Mouse (Mus musculus) midbrain, embryonic 10.5 days (tissue): Measurements from ENCODE around the gene Zfp827. TPM values are rescaled to one million over a fixed set of nuclear protein-coding genes. Genes with fewer than 3 reads are reported as not detected.

Experiments
- DNase-seq: peaks from one replicate; pipeline ENCODE4 v3.0.0-alpha.2; 2017; ENCODE audit warnings: low spot score
- H3K27ac ChIP-seq: fragments of 300-500 bp; sonication (generic); replicated peaks from 2 replicates; pipeline ENCODE4 v1.5.1; 2016; ENCODE audit warnings: mild to moderate bottlenecking
- H3K27me3 ChIP-seq: fragments of 300-500 bp; sonication (generic); 2 replicates; pipeline ENCODE4 v1.6.1; 2016; ENCODE audit warnings: low read depth, mild to moderate bottlenecking; ENCODE audit not compliant: poor library complexity, severe bottlenecking
- H3K36me3 ChIP-seq: fragments of 300-500 bp; sonication (generic); 2 replicates; pipeline ENCODE4 v1.6.1; 2016; ENCODE audit warnings: mild to moderate bottlenecking, moderate library complexity
- H3K4me1 ChIP-seq: fragments of 300-500 bp; sonication (generic); 2 replicates; pipeline ENCODE4 v1.6.1; 2016
- H3K4me3 ChIP-seq: fragments of 300-500 bp; sonication (generic); 2 replicates; pipeline ENCODE4 v1.5.1; 2016; ENCODE audit warnings: mild to moderate bottlenecking, moderate library complexity
- H3K9me3 ChIP-seq: fragments of 300-500 bp; sonication (generic); replicated peaks from 2 replicates; pipeline ENCODE4 v1.6.1; 2016; ENCODE audit warnings: mild to moderate bottlenecking
- WGBS: fragments of 180-500 bp; shearing (Covaris S2); methylation state at CpG from one replicate; pipeline ENCODE4 v1.1.7; 2016; 5-methylcytosine and 5-hydroxymethylcytosine counted together
- polyA plus RNA-seq: library from polyadenylated mRNA; unstranded; fragments of >200 nt; fragmentation: Nextera tagmentation; extraction: Ambion mirVana; gene quantifications from 2 replicates; pipeline ENCODE4 v1.2.1, GENCODE M21; 2016

Gene Zfp827
- polyA plus RNA-seq, 1 experiment from 2014 or later = 4.5 TPM

DNA sequence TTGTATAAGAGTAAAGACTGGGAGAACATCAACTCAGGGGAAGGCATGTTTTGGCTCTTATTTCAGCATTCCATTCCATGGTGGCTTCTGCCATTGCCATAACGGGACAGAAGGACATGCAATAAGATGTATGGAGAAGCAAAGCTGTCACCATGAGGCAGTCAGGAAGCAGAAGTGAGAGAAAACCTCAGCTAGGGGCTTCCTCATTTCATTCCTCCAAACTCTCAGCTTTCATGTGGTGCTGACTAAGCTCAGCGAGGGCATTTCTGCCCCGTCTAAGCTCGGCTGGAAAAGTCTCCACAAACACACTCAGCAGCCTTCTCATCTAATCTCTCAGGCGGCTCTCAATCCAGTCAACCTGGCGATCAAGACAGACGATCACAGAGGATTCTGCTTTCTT is 197.3 kb downstream of the Zfp827 start:
- peaks cover 11% of the 10 kb centered on the region for H3K4me1 ChIP-seq
- no peak for DNase-seq
- 88% methylated on average over 7 of the region's 7 CpGs for WGBS
- H3K4me3 ChIP-seq = no peak overlapping the region
- H3K36me3 ChIP-seq = no peaks in the 10 kb centered on the region
- no peaks in the 10 kb centered on the region; the same call in 1 of the 2 replicates for H3K9me3 ChIP-seq
- no peak overlapping the region for H3K27ac ChIP-seq
- no peaks in the 10 kb centered on the region for H3K27me3 ChIP-seq

- WGBS = 90% methylated on average over 3 of the region's 3 CpGs
- Histone ChIP-seq H3K4me3 (no peak overlapping the region), H3K9me3 (no peaks in the 10 kb centered on the region; the same call in 1 of the 2 replicates), H3K27me3 (no peaks in the 10 kb centered on the region), H3K36me3 (no peaks in the 10 kb centered on the region), H3K27ac (no peak overlapping the region), H3K4me1 (peaks cover 11% of the 10 kb centered on the region)
- no peak for DNase-seq
Measured at GRCm38 (mm10) chr8:79226046-79226445, 197.8 kb downstream of the Zfp827 start.

DNA sequence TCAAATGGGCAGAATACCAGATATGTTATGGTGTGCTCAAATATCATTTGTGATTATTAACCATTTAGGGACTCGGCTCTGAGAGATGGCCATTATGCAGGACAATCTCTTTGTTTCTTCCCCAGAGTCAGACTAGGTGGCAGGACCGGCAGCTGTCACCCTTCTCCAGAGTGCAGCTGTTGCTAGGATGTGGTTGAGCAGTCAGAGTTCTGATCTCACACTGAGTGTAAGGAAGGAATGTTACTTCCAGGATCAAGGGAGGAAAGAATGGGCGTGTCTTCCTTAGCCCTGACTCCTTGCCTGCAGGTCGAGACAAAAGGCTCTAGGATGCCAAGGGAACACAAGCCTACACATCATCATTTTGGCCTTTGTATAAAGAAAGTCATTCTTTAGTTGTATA is 199.0 kb downstream of the Zfp827 start:
- H3K4me3 ChIP-seq = no peak overlapping the region
- H3K4me1 ChIP-seq = peaks cover 11% of the 10 kb centered on the region
- WGBS = 87% methylated on average over 4 of the region's 4 CpGs
- no peak for DNase-seq
- no peak overlapping the region for H3K27ac ChIP-seq
- H3K36me3 ChIP-seq = no peaks in the 10 kb centered on the region
- H3K9me3 ChIP-seq = no peaks in the 10 kb centered on the region; the same call in 1 of the 2 replicates
- H3K27me3 ChIP-seq = no peaks in the 10 kb centered on the region

- Histone ChIP-seq H3K4me3 (no peak overlapping the region), H3K27ac (no peak overlapping the region), H3K27me3 (no peaks in the 10 kb centered on the region), H3K9me3 (no peaks in the 10 kb centered on the region; the same call in 1 of the 2 replicates), H3K4me1 (peaks cover 11% of the 10 kb centered on the region), H3K36me3 (no peaks in the 10 kb centered on the region)
- DNase-seq = no peak
- 91% methylated on average over 3 of the region's 3 CpGs for WGBS
Measured at GRCm38 (mm10) chr8:79227916-79228315, 199.7 kb downstream of the Zfp827 start.

- H3K9me3 ChIP-seq = no peaks in the 10 kb centered on the region; the same call in 1 of the 2 replicates
Measured at GRCm38 (mm10) chr8:79229266-79229888, 201.1 kb downstream of the Zfp827 start.

DNA sequence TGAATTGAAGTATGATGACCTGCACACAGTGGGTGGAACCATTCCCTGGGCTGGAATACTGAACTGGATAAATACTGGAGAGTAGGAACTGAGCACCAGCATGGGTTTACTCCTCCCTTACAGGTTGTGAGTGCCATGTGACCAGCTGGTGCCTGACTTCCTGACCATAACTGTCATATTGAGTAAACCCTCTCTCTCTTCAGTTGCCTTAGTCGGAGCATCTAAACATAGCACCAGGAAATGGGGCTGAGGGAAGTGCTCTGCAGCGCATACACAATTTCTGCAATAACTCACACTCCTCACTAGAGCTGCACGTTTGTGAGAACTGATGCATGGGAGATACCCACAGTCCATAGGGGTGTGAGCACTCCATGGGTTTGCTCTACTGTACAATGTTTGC is 211.1 kb downstream of the Zfp827 start:
- Histone ChIP-seq H3K4me3 (no peak overlapping the region), H3K4me1 (no peaks in the 10 kb centered on the region), H3K9me3 (no peaks in the 10 kb centered on the region; the same call in 1 of the 2 replicates), H3K27ac (no peak overlapping the region), H3K36me3 (no peaks in the 10 kb centered on the region), H3K27me3 (no peaks in the 10 kb centered on the region)
- DNase-seq = no peak
- 90% methylated on average over 3 of the region's 3 CpGs for WGBS

More at GRCm38 (mm10) chr8:79229266-79229888, 201.1 kb downstream of the Zfp827 start:
- H3K4me3 ChIP-seq = no peak overlapping the region
- no peaks in the 10 kb centered on the region for H3K36me3 ChIP-seq
- no peaks in the 10 kb centered on the region for H3K27me3 ChIP-seq
- no peak for DNase-seq
- 92% methylated on average over 8 of the region's 8 CpGs for WGBS
- H3K4me1 ChIP-seq = peaks cover 2% of the 10 kb centered on the region; the same call in 1 of the 2 replicates
- H3K27ac ChIP-seq = no peak overlapping the region

DNA sequence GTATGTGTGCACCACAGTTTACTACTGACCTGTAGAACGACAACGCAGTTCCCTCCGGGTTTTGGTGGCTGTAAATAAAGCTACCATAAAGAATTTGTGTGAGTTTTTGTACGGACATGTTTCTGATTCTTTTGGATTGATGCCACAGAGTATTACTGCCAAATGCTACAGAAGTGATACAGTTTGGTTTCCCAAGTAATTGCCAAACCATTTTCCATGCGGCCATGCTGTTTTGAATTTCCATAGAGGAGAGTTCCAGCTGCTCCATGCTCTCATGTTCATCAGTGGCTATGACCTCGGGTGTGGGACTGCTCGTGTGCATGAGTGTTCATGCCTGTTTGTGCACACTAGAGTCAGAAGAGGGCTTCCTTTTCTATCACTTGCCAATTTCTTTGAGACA is 211.8 kb downstream of the Zfp827 start:
- no peak for DNase-seq
- Histone ChIP-seq H3K36me3 (no peaks in the 10 kb centered on the region), H3K27me3 (no peaks in the 10 kb centered on the region), H3K9me3 (no peaks in the 10 kb centered on the region; the same call in 1 of the 2 replicates), H3K4me3 (no peak overlapping the region), H3K27ac (no peak overlapping the region), H3K4me1 (no peaks in the 10 kb centered on the region)
- 92% methylated on average over 7 of the region's 7 CpGs for WGBS

Other genes with a start within 250 kb of the Zfp827 start
- gene Lsm6, start 207.3 kb upstream of the Zfp827 start, polyA plus RNA-seq = 277 and 292 TPM in 2 replicates
- not detected in 2 replicates for gene 1700011L22Rik, start 220.1 kb downstream of the Zfp827 start, polyA plus RNA-seq